Mouse (Mus musculus) adrenal gland, postnatal 25 days (tissue): Measurements from ENCODE around the gene 4930568D16Rik. TPM values are rescaled to one million over a fixed set of nuclear protein-coding genes. Genes with fewer than 3 reads are reported as not detected.

Experiments
- DNase-seq: peaks from one replicate; pipeline ENCODE4 v3.0.0; 2021; ENCODE audit warnings: mixed read lengths
- total RNA-seq: library from RNA; stranded (reverse); gene quantifications from 2 replicates; pipeline ENCODE4 v1.2.3, GENCODE M21; 2021

The 4930568D16Rik gene
- total RNA-seq, 1 experiment from 2014 or later, result not detected

DNA sequence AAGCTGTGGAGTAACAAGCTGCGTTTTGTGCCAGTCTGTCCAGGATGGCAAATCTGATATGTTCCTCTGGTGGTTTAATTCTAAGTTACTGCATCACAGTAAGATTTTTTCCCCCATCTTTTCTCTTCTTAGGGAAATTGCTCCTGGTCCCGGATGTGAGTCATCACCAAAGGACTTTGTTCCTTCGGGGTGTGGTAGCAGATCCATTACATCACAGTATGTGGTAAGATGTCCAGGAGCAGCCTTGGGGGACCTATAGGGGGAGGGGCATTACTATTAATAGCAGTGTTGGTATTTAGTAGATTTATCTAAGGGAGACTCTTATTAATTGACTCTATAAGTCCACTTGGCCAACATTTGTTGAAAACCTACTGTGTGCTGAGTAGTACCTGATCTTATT is 24.9 kb downstream of the 4930568D16Rik start:
- DNase-seq, result no peak

DNA sequence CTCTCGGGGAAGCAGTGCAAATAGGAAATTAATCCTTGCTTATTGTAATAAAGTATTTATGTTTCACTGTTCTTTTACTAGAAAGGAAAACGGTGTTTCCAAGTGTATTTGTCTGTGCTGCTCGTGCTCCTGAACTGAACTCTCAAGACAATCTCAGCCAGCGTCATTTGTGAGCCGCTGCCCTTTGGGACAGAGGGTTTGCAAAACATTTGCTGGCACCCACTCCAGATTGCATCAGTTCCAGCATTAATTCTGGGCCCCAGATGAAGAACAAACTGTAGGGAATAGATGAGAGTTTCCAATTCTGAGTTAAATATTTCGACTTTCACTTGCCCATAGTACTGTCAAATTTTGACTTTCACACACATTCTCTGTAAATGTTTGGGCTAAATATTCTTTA is 28.8 kb downstream of the 4930568D16Rik start:
- peak; percentile 41 for DNase-seq

DNA sequence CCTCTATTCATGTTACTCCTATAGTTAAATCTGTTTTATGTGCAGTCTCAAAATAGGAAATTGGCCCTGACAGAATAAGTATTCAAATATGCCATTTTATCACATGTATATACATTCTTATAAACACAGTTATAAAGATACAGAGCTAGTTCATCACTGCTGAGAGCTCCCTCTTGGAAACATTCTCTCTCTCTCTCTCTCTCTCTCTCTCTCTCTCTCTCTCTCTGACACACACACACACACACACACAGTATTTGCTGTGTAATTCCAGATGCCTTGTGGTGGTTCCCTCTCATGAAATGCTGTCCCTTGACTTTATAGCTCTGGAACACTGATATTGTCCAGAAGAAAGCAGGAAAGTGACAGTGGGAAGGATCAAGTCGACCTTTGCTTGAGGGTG is 29.5 kb downstream of the 4930568D16Rik start:
- no peak for DNase-seq

DNA sequence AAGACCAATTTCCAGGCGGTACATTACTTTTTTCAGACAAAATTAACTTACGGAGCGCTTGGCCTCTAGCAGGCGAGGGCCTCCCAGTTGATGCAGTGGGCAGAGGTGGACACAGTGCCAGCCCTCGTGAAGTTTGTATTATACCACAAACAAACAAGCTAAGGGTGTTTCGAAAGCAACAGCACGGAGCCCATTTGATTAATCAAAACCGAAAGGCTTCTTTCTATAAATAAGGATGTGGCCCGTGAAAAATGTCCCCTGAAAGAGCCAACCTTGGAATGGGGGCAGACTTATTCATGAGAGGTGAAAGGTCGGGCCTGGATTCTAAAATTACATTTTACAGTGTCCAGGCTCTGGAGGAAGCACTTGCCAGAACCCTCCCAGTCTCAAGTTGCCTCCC is 30.1 kb downstream of the 4930568D16Rik start:
- DNase-seq, result no peak

DNA sequence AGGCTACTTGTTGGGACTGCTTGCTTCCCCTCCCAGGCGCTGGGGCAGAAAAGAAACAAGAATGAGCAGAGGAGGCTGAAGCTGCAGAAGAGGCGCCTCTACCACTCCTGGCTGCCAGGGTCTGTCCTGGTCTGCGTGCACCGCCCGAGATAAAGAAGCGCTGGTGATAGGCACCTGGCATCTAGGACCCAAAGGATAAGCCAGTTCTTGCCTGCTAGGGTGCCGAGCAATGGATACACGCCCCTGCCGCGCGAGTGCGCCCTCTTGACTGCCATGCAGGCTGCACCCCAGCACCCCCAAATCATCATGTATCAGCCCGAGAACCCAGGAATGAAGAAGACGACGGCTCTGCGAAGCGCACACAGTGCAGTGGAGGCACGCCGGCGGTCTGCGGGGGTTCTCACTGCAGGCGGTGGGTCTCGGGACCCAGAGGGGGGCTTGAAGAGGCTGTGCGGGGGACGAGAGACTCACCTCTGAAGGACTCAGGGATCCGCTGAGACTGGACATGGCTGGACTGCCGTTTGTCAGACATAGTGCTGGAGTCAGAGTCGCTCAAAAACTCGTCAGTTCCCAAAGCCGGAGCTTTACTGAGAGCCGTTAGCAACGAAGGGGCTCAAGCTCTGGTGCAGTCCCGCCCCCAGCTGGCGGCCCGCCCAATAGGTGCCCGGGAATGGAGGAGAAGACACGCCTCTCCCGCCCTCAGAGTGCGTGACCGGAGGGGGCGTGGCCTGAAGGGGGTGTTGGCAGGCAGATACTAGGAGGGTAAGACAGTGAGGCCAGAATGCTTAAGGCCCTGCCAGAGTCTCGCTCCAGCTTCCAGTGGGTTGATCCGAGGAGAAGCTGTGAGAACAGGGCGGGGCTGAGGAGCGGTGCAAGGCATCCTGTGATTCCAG is 30.9 kb downstream of the 4930568D16Rik start, which contains the start of gene Stom:
TSS of gene Stom (minus strand) at position 589 of the 893 bp plus-strand sequence.
- peak; percentile 100 for DNase-seq

DNA sequence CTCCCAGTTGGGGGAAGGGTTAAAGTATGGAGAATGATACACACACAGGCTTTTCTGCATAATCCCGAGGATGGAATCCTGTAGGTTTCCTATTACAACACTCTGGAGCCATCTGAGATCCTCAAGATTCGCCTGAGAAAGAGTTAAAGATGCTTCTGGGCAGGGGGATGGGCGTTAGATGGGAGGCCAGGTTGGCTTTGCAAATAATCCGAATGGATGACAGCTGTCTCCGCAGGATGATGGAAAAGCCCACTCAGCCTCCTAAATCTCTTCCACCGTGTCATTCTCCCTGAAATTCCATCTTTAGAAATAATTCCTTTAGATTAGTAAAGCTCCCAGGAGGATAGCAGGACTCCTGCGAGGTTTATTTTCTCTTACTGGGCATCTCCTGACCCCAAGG is 31.9 kb downstream of the 4930568D16Rik start:
- DNase-seq, result no peak

DNA sequence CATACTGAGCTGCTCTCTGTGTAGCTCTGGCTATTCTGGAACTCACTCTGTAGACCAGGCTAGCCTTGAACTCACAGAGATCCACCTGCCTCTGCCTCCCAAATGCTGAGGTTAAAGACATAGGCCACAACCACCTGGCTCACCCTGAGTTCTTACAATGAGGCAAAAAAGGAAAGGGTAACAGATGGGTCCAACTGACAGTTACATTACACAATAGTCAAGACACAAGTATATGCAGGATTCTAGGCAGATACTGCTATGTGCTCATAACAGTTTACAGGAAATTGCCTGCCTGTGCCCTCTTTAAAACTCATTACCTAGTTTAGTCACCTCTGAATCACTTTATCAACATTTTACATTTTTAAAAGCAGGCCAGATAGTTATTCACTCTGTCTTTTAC is 33.9 kb downstream of the 4930568D16Rik start:
- no peak for DNase-seq

DNA sequence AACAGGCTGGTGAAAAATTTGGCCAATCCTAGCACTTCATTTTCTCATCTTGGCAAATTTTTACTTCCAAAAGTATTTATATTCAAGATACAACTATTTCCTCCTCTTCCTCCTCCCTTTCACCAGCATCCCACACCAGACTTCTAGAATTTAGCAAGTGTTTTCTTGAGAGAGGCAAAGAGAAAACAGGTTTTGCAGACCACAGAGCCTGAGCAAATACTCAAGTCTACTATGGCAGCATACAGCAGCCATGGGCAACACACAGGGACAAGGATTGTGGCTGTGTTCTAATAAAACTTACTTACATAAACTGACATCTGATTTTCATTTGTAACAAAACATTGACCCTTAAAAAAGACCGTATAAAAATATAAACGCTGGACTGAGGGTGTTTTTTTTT is 36.3 kb downstream of the 4930568D16Rik start:
- DNase-seq, result no peak

DNA sequence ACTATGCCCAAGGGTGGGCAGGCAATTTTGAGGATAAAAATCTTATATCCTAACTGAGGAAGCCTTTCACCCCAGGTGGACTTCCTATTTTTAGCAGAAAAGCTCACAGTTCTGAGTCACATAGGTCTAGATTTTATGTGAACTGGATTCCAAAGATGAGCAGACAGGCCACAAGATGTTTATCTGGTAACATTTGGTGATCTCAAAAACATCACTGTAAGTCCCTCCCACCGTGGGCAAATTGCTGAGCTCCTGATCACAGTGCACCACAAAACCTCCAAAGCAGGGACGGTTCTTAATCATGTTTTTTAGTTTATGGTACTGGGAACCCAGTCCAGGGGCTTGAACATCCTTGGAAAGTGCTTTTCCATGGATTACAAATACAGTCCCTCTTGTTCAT is 38.5 kb downstream of the 4930568D16Rik start:
- DNase-seq, result no peak

DNA sequence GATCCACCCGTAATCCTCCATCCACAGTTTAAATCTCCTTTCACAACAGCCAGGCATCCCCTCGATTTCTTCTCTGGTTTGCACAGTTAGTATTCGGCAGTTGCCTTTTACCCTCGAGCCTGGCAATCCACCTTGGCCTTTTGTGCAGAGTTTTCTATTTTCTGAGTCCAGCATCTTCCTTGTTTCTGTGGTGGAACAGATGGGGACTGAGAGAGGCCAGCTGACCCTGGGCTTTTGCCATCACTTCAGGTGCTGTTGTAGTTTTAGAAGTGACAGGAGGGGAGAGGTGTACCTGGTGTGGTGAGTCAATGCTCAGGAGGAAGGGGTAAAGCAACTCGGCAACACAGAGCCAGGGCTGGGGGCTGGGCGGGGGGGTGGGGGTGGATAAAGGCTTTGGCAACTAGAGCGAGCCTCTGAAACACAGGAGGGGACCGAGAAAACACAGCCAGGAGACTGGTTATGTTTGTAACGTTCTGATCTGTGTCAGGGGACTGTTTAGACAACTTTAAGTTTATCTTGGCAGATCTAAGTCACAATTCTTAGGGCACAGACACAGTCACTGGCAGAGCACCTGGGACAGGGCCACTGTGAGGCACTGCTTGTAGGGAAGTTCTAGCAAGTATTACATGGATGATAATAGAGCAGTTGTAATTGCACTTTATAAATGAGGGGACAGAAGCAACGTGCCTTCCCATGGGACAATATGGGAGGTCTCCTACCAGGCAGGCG is 39.3 kb downstream of the 4930568D16Rik start:
- DNase-seq, result no peak

DNA sequence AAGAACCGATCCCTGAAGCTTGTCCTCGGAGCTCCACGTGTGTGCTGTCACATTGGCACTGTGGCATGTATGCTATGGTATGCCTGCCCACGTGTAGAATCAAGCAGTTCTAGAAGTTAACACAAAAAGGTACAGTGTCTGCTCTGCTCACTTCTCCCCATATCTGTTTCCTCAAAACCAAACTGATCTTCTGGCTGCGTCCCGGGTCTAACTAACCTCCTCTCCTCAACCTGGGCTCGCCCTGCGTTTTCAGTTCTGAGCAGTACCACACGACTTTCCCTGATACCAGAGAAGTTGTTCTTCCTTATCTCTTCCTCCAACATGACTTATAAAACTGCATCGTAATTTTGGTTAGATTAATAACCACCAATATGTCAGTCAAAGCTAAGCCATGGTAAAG is 39.9 kb downstream of the 4930568D16Rik start:
- DNase-seq, result no peak

DNA sequence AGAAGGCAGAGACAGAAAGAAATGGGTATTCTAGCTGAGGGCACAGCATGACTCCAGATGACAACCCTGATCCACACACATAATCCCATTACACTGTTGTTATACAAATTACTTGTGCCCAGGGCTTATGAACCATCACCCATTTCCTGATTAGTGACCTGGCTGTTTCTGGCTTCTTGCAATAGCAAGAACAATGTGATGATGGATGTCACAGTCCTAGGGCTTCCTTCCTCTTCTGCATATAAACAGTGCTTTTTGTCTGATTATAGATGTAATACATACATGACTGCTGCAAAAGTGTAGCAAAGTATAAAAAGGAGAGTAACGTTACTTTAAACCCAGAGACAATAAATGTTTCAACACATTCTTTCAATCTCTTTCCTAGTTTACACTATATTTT is 40.6 kb downstream of the 4930568D16Rik start:
- DNase-seq, result no peak

DNA sequence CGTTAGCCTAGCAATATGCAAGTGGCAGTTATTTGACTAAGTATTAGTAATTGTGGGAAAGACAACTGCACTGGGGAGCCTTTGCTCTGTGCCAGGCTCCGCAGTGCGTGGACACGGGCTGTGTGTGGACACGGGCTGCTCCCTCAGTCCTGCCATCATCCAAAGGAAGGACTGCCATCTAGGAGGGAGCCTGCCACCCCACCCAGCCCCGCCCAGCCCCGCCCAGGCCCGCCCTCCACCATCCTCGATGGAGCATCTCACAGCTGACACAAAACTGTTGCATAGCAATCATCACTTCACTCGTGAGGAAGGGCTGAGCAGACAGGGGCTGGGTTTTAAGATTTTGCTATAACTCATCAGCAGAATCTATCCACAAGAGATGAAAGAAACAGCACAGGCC is 41.6 kb downstream of the 4930568D16Rik start:
- no peak for DNase-seq

DNA sequence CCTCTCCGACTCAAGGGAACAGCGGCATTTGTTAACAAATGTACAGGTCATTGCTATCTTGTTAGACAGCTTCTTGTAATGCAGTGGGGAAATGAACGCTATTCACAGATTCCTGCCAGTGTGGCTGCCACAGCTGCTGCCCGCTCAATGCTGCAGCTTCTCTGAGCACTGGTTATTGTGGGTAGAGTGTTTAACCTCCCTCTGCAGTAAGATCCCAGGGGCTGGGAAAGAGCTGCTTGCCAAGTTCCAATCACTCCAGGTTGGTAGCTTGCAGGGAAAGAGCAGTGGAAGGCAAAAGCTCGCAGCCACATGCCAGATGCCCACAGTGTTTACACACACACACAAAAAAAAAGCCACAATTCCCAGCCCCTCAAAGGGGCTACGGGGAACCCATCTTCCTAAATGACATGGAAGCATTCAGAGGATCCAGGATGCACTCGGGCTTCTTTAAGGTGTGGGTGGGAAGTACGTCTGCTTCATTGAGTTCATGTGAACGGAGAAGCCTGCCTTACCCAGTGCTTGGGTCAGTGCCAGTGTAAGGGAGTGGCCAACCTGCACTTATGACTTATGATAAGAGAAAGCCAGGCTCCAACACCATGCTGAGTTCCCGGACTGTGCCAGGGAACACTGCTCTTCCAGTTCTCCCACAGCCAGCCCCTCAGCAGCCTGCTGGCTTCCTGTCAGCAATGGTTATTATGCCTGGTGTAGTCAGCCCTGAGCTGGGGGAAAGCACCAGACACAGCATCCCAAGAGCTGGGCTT is 44.9 kb downstream of the 4930568D16Rik start:
- DNase-seq, result peak; percentile 13

DNA sequence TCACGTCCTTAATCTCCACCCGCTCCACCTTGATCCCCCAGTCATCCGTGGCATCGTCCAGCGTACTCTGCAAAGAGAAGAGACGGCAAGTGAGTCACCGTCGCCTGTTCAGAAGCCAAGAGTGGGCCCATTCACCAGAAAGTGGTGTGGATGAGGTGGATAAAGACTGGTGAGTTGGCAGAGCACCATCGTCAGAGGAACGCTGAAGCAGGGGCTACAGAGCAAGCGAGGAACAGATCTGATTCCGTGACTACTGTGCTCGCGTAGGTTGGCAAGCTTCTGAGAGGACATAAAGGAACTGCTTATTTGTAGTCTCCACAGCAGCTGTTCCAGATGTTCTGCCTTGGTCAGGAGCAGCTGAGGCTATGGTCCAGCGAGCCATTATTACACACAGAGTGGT is 47.1 kb downstream of the 4930568D16Rik start:
- no peak for DNase-seq

DNA sequence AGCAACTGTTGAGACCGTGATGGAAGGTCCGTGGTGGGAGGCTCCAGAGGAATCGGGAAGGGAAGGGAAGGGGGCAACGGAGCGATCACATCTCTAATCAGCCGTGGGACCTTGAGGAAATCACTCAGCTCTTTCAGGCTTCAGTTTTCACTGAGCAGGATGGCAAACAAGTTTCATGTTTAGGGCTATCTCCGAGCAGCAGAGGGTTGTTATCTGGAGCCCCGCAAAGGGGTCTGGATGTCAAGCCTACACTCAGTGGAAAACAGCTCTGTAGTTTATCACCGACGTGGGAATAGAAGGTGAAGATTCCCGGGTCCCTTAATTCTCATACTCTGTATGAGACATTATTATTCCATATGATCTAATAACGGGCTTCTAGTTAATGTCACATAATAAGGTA is 49.1 kb downstream of the 4930568D16Rik start:
- no peak for DNase-seq

DNA sequence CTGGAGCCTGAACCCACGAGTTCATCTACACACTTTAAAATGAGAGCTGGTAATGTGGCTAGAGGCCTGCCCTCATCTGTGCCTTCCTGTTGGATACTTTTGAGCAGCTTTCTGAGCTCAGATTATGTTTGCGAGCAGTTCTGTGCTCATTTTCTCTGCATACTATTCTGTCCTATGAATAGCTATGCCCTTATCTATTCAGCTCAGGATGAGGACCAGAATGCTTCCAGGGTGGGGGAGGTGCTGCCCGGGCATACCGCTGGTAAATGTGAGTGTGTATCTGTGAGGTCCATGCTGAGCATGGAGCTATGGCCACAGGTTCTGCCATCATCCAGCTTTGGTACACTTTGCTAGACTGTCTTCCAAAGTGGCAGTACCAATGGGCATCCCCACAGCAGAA is 49.9 kb downstream of the 4930568D16Rik start:
- DNase-seq, result no peak

DNA sequence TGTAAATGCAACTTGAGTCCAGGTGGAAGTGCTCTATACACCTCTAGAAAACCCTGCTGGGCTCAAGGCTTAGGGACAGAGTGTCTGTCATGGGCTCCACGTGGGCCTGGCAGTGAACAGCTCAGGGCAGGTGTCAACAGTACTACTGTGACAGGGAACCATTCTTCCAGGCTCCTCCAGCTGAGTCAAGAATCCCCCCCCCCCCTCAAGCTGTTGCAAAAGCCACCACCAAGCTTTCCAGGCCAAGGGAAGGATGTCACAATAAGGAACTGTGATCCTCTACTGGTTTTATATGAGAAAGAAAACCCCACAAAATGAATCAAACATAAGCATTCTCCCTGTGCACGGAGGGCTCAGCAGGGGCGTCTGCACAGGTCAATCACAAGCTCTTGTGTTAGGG is 53.2 kb downstream of the 4930568D16Rik start:
- no peak for DNase-seq

DNA sequence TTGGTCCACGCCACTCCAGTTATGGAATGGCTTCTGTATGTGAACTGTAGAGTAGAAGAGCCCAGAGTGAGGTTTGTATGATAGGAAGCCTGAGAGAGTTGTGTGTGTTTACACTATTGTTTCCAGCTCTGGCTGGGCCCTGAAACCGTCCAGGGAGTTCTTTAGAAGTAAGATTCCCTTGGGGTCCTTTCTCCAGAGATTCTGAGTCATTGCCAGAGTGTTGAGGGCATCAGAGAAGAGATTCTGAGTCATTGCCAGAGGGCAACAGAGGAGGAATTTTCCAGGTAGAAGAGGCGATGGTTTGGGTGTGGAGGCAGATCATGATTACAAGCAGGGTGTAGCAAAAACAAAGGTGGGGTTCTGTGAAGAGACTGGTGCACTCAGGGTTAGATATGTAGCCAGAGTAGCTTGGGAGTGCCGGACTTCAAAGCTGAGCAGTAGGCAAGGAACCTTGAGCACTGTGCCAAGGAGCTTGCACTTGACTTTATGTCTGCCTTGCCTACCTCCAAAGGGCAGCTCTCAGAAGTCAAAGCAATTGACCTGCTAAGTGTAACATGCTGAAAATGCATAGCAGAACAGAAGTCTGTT is 57.5 kb downstream of the 4930568D16Rik start:
- no peak for DNase-seq

DNA sequence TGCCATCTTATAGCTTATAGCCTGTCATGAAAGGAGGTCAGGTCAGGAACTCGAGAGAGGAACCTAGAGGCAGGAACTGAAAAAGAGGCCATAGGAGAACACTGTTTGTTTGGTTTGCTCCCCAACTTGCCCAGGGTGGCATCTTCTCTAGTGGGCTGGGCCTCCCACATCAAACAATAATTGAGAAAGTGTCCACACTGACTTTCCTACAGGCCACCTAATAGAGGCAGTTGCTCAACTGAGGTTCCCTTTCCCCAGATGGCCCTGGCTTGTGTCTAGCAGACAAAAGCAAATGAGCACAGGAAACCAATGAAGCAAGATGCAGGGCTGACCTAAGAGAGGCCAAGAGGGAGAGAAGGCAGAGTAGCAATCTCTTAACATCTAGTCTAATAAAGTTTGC is 59.4 kb downstream of the 4930568D16Rik start:
- no peak for DNase-seq
